Mouse (Mus musculus): Measurements from ENCODE around the gene Dna2. TPM values are rescaled to one million over a fixed set of nuclear protein-coding genes. Genes with fewer than 3 reads are reported as not detected.
"Not testable (repeated sequence)": the region's sequence is repeated elsewhere in the genome, so short reads cannot be mapped to it uniquely, and the experiment has no call there.

Dna2 gene
- polyA plus RNA-seq (2015; fragmentation: Nextera tagmentation; extraction: Ambion mirVana) = 5.8 and 6.4 TPM in 2 replicates

DNA sequence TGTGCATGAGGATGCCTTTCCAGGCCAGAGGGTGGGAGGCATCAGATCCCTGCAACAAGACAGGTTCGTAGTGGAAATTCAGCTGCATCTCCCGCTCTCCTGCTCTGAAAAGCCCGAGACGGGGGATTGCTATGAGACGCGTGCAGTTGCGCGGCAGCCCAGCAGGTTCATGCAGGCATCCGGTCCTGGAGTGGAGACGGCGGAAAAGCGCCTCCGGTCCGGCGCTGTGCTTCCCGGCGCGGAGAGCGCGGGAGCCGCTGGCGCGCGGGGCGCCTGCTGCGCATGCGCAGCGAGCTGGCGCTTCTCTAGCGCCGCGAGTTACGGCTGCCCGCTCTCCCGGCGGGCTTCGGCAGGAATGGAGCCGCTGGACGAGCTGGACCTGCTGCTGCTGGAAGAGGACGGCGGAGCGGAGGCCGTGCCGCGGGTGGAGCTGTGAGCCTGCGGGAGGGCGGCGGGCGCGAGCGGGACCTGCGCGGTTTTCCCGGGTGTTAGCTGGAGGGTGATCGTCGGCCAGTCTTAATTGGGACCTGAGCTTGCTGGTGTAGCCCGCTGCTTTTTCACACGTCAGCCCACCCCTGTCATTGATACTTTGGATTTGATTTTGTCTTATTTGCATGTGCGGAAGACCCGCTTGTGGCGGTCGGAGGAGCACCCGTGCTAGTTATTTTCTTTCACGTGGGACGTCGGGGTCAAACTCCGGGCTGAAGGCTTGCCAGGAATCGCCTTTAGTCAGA lies at the start of gene Dna2:
Gene Dna2 (plus strand): TSS at position 289 of the 734 bp plus-strand sequence.
- Histone ChIP-seq H3K9me3 (no peaks in the 10 kb centered on the region), H3K27ac (replicated peaks) (peak within 1 kb of the TSS; percentile 83), H3K9ac (peak within 1 kb of the TSS; percentile 85), H3K4me3 (peak within 1 kb of the TSS; percentile 71), H3K4me2 (peak within 1 kb of the TSS; percentile 61), H3K4me1 (replicated peaks) (peaks cover 6% of the 10 kb centered on the region), H3K27me3 (no peaks in the 10 kb centered on the region), H3K36me3 (peaks cover 41% of the 10 kb centered on the region)
- peak; percentile 96 for ATAC-seq (ENCODE audit: low read depth)
- under 1% methylated on average over 67 of the region's 68 CpGs for WGBS

GRCm38 (mm10) chr10:62897437-62897836 lies 49.4 kb upstream of the Dna2 start:
- no peak for ATAC-seq (ENCODE audit: low read depth)
- no peaks in the 10 kb centered on the region for H3K36me3 ChIP-seq
- H3K4me3 ChIP-seq = no peak overlapping the region
- no peak overlapping the region for H3K9ac ChIP-seq
- no peaks in the 10 kb centered on the region for H3K4me1 ChIP-seq (replicated peaks)
- no peak overlapping the region for H3K4me2 ChIP-seq
- H3K27ac ChIP-seq (replicated peaks) = no peak overlapping the region
- H3K9me3 ChIP-seq = no peaks in the 10 kb centered on the region
- 94% methylated on average over 3 of the region's 3 CpGs for WGBS
- no peaks in the 10 kb centered on the region for H3K27me3 ChIP-seq

GRCm38 (mm10) chr10:62898061-62898460 lies 48.8 kb upstream of the Dna2 start:
- H3K4me2 ChIP-seq = no peak overlapping the region
- no peak for ATAC-seq (ENCODE audit: low read depth)
- no peaks in the 10 kb centered on the region for H3K27me3 ChIP-seq
- H3K4me3 ChIP-seq = no peak overlapping the region
- H3K36me3 ChIP-seq = no peaks in the 10 kb centered on the region
- no peaks in the 10 kb centered on the region for H3K9me3 ChIP-seq
- no peak overlapping the region for H3K9ac ChIP-seq
- H3K4me1 ChIP-seq (replicated peaks) = no peaks in the 10 kb centered on the region
- WGBS = 86% methylated on average over 2 of the region's 2 CpGs
- no peak overlapping the region for H3K27ac ChIP-seq (replicated peaks)

GRCm38 (mm10) chr10:62900144-62900543 lies 46.7 kb upstream of the Dna2 start:
- Histone ChIP-seq H3K36me3 (no peaks in the 10 kb centered on the region), H3K9ac (no peak overlapping the region), H3K4me3 (no peak overlapping the region), H3K4me1 (replicated peaks) (no peaks in the 10 kb centered on the region), H3K4me2 (no peak overlapping the region), H3K27ac (replicated peaks) (no peak overlapping the region), H3K9me3 (no peaks in the 10 kb centered on the region), H3K27me3 (no peaks in the 10 kb centered on the region)
- 94% methylated on average over 4 of the region's 4 CpGs for WGBS
- ATAC-seq (ENCODE audit: low read depth) = no peak

- WGBS = 43% methylated on average over 8 of the region's 8 CpGs
- Histone ChIP-seq H3K4me2 (no peak overlapping the region), H3K27me3 (no peaks in the 10 kb centered on the region), H3K4me1 (replicated peaks) (no peaks in the 10 kb centered on the region), H3K36me3 (no peaks in the 10 kb centered on the region), H3K4me3 (no peak overlapping the region), H3K9me3 (no peaks in the 10 kb centered on the region), H3K9ac (no peak overlapping the region), H3K27ac (replicated peaks) (no peak overlapping the region)
- no peak for ATAC-seq (ENCODE audit: low read depth)
Observed at GRCm38 (mm10) chr10:62901826-62902225, 45.0 kb upstream of the Dna2 start.

DNA sequence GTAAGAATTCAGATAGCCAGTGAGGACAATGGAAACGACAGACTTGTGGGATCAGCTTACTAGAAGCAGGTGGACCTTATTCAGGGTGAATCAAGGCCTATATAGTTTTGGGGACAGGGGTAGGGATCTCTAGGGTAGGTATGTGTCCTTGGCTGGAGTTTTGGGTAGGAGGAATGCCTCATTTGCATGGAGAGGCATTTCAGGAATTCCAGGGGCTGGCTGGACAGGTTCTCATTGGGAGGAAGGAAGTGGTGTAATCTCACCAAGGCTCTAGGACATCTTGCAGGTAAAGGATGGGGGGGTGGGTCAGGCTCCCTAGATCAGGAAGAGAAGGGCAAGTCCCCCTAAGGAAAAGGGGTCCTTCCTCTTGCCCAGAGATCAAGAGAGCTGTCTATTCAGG lies 44.0 kb upstream of the Dna2 start:
- no peak for ATAC-seq (ENCODE audit: low read depth)
- Histone ChIP-seq H3K9me3 (no peaks in the 10 kb centered on the region), H3K4me3 (no peak overlapping the region), H3K4me1 (replicated peaks) (no peaks in the 10 kb centered on the region), H3K36me3 (no peaks in the 10 kb centered on the region), H3K27ac (replicated peaks) (no peak overlapping the region), H3K4me2 (no peak overlapping the region), H3K9ac (no peak overlapping the region), H3K27me3 (no peaks in the 10 kb centered on the region)
- 62% methylated on average over 1 of the region's 1 CpGs for WGBS

DNA sequence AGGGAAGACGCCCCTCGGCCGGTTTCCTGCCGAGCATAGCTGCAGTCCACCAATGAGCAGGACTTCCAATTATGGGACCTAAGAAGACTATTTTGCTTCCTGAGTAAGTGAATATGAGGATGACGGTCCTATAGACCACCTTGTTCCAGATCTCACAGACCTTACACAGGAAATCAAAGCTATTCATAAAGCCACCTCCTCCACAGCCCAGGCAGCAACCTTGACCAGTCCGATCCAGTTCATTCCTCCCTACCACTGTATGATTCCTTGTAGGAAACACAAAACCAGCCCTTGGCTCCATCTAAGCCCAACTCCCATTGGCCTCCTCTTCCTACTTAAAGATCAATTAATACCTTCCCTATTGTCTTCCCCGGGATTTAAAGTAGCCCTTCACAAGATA lies 40.5 kb upstream of the Dna2 start:
- H3K9ac ChIP-seq = no peak overlapping the region
- no peaks in the 10 kb centered on the region for H3K27me3 ChIP-seq
- H3K4me3 ChIP-seq = no peak overlapping the region
- no peaks in the 10 kb centered on the region for H3K36me3 ChIP-seq
- WGBS = 89% methylated on average over 7 of the region's 7 CpGs
- no peak overlapping the region for H3K4me2 ChIP-seq
- no peaks in the 10 kb centered on the region for H3K9me3 ChIP-seq
- no peak for ATAC-seq (ENCODE audit: low read depth)
- no peak overlapping the region for H3K27ac ChIP-seq (replicated peaks)
- no peaks in the 10 kb centered on the region for H3K4me1 ChIP-seq (replicated peaks)

DNA sequence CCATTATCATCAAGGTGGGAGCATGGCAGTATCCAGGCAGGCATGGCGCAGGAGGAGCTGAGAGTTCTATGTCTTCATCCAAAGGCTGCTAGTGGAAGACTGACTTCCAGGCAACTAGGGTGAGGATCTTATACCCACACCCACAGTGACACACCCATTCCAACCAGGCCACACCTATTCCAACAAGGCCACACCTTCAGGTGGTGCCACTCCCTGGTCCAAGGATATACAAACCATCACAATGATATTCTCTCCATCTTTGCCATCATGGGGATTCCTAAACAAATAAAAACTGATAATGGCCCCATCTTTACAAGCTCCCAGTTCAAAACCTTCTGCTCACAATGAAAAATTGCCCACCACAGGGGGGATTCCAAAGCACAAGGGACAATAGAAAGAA lies 37.9 kb upstream of the Dna2 start, which contains the start of gene Tet1:
Gene Tet1 (minus strand): TSS at position 101 of the 400 bp plus-strand sequence.
- no CpG with 5 or more reads among the region's 1 CpGs for whole genome bisulfite sequencing
- not testable (repeated sequence) for H3K36me3 ChIP-seq; H3K9ac ChIP-seq; H3K9me3 ChIP-seq; ATAC-seq (ENCODE audit: low read depth); H3K4me1 ChIP-seq (replicated peaks); H3K4me2 ChIP-seq; H3K27me3 ChIP-seq; H3K27ac ChIP-seq (replicated peaks); H3K4me3 ChIP-seq

- 91% methylated on average over 2 of the region's 2 CpGs for WGBS
- Histone ChIP-seq H3K4me2 (no peak overlapping the region), H3K4me1 (replicated peaks) (no peaks in the 10 kb centered on the region), H3K9ac (no peak overlapping the region), H3K9me3 (no peaks in the 10 kb centered on the region), H3K27me3 (no peaks in the 10 kb centered on the region), H3K27ac (replicated peaks) (no peak overlapping the region), H3K4me3 (no peak overlapping the region), H3K36me3 (no peaks in the 10 kb centered on the region)
- no peak for ATAC-seq (ENCODE audit: low read depth)
Observed at GRCm38 (mm10) chr10:62911120-62911519, 35.7 kb upstream of the Dna2 start.

DNA sequence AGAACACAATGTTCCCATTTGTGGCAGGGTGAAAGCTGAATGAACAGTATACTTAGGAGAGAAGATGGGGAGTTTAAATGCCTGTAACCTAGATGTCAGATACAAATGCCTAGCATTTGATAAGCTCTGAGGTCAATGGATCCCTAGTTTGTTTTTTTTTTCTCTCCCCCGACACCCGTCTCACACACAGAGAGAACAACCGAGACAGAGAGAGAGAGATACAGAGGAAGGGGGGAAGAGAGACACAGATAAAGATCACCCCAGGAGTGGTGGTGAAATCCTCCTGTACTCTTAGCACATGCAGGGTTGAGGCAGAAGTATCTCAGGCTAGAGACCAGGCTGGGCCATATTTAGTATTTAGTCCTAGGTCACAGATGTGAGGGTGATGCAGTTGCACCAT lies 27.8 kb upstream of the Dna2 start:
- Histone ChIP-seq H3K4me1 (replicated peaks) (peaks cover 17% of the 10 kb centered on the region), H3K4me2 (no peak overlapping the region), H3K36me3 (no peaks in the 10 kb centered on the region), H3K9ac (no peak overlapping the region), H3K27ac (replicated peaks) (no peak overlapping the region), H3K4me3 (no peak overlapping the region), H3K27me3 (no peaks in the 10 kb centered on the region), H3K9me3 (no peaks in the 10 kb centered on the region)
- no peak for ATAC-seq (ENCODE audit: low read depth)
- WGBS = 91% methylated on average over 3 of the region's 3 CpGs

DNA sequence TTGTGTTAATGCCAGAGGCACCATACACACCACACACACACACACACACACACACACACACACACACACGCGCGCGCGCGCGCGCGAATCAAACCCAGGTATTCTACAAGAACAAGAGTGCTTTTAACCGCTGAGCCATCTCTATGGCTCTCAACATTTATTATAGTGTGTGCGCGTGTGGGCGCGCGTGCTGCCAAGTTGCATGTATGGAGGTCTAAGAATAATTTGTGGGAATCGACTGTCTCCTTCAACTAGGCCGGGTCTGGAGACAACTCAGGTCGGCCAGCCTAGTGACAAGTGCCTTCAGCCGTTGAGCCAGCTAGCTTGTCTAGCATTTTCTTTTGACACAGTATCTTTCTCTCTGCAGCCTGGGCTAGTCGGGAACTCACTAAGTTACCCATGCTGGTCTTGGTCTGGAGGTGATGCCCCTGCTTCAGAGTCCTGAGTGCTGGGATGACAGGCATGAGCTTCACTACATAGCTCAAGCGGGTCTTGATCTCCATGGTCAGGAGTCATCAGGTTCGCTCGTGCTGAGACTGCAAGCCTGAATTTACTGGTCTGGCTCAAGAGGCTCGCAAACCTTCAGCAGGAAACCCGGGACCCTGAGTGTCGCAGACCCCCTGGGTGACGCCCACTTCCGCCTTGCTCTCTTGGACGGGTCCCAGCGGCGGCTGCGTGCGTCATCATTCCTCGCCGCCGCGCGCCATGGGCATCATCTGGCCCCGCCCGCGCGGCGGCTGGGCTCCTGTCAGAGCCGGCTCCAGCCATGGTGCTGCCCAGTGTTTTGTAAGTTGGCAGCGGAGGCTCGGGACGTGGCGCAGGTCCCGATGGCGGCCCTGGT lies 26.7 kb upstream of the Dna2 start, which contains the start of gene Slc25a16:
Gene Slc25a16 (plus strand): TSS at position 709 of the 841 bp plus-strand sequence.
- H3K4me2 ChIP-seq = peak within 1 kb of the TSS; percentile 70
- peak within 1 kb of the TSS; percentile 92 for H3K27ac ChIP-seq (replicated peaks)
- peak within 1 kb of the TSS; percentile 90 for H3K4me3 ChIP-seq
- 5% methylated on average over 50 of the region's 50 CpGs for WGBS
- no peaks in the 10 kb centered on the region for H3K27me3 ChIP-seq
- no peaks in the 10 kb centered on the region for H3K36me3 ChIP-seq
- H3K4me1 ChIP-seq (replicated peaks) = peaks cover 21% of the 10 kb centered on the region
- H3K9me3 ChIP-seq = no peaks in the 10 kb centered on the region
- peak; percentile 98 for ATAC-seq (ENCODE audit: low read depth)
- peak within 1 kb of the TSS; percentile 93 for H3K9ac ChIP-seq

- peak overlapping the region; percentile 90 for H3K4me3 ChIP-seq
- peaks cover 21% of the 10 kb centered on the region for H3K4me1 ChIP-seq (replicated peaks)
- under 1% methylated on average over 29 of the region's 29 CpGs for WGBS
- H3K9me3 ChIP-seq = no peaks in the 10 kb centered on the region
- peak overlapping the region; percentile 70 for H3K4me2 ChIP-seq
- H3K27ac ChIP-seq (replicated peaks) = peak overlapping the region; percentile 92
- ATAC-seq (ENCODE audit: low read depth) = peak; percentile 67
- peak overlapping the region; percentile 93 for H3K9ac ChIP-seq
- no peaks in the 10 kb centered on the region for H3K27me3 ChIP-seq
- no peaks in the 10 kb centered on the region for H3K36me3 ChIP-seq
Observed at GRCm38 (mm10) chr10:62920766-62921156, 26.1 kb upstream of the Dna2 start.

Measured in neural tube, embryonic 13.5 days (tissue).